Mouse (Mus musculus): ENCODE results near the gene Mfap3.

Gene Mfap3

DNA sequence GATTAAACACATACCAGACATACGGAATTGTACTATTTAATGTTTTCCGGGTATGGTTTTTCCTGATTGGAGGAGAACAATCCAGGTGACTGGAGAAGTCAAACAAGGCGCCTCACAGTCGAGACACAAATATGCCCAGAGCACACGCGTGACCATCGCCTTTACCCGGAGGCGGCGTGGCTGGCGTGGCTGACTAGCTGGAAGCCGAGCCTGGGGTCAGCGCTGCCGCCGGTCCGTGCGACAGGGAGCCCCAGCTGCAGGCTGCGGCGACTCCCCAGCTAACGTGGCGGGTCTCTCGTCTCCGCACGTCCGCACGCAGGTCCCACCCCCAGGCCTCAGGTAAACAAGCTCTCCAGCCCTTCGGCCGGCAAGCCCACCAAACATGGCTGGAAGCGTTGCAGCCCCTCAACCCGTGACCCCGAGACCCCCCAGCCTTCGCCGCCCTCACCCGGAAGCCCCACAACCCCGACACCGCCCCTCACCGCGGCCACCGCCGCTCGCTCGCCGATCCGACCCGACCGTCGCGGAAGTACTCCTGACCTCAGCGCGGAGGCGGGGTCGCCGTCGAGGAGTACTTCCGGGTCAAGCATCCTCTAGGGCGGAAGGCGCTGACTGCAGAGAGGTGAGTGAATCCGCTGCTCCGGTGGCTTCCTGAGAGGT lies at the start of gene Mfap3, which contains the start of gene Fam114a2:
Gene Mfap3 (plus strand): TSS at position 574 of the 660 bp plus-strand sequence.
Gene Fam114a2 (minus strand): TSS at position 527 of the 660 bp plus-strand sequence.
- peak; percentile 93 to 97 for DNase-seq (ENCODE audit: low spot score in 2 of 2)

GRCm38 (mm10) chr11:57468706-57469105 lies 49.8 kb upstream of the Mfap3 start:
- no peak for DNase-seq (ENCODE audit: low spot score in 2 of 2)

DNA sequence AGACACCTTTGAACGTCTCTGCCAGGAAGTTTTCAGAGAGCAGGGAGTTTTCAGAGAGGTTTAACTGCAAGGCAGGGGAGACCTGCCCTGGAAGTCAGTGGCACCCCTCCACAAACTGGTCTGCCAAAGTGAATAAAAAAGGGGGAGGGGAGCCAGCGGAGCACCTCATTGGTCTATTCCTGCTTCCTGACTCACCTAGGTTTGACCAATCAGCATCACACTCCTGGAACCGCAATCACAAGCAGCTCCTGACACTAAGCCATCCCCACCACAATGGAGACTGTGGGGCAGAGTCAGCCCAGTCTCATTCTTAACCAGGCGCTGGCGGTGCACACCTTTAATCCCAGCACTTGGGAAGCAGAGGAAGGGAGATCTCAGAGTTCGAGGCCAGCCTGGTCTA lies 48.4 kb upstream of the Mfap3 start:
- no peak for DNase-seq (ENCODE audit: low spot score in 2 of 2)

- no peak for DNase-seq (ENCODE audit: low spot score in 2 of 2)
These were observed 47.5 kb upstream of the Mfap3 start for GRCm38 (mm10) chr11:57470979-57471378.

DNA sequence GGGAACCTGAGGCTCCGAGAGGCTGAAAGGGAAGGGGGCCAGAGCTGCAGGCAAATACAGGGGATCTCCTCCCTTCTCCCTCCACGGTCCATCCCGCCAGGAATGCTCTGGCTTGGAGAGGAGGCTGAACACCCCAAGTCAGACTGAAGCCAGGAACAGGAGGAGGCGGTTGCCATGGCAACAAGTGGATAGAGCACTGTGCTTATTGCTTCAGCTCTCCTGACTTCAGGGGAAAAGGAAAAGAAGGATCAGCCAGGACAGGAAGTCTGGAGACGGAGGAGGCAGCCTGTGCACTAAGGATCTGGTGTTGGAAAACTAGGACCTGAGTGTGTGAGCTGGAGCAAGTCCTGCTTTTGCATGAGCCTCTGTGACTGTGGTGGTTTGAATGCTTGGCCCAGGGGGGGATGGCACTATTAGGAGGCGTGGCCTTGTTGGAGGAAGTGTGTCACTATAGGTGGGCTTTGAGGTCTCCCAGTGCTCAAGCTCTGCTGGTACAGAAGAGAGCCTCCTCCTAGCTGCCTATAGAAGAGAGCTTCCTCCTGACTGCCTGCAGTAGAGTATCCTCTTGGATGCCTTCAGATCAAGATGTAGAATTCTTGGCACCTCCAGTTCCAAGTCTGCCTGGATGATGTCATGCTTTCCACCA lies 44.0 kb upstream of the Mfap3 start:
- no peak for DNase-seq (ENCODE audit: low spot score in 2 of 2)

GRCm38 (mm10) chr11:57475119-57475518 lies 43.3 kb upstream of the Mfap3 start:
- peak in 1 of 2 experiments; percentile 36 for DNase-seq (ENCODE audit: low spot score in 2 of 2)

- no peak for DNase-seq (ENCODE audit: low spot score in 2 of 2)
These were observed 40.4 kb upstream of the Mfap3 start for GRCm38 (mm10) chr11:57478077-57478476.

DNA sequence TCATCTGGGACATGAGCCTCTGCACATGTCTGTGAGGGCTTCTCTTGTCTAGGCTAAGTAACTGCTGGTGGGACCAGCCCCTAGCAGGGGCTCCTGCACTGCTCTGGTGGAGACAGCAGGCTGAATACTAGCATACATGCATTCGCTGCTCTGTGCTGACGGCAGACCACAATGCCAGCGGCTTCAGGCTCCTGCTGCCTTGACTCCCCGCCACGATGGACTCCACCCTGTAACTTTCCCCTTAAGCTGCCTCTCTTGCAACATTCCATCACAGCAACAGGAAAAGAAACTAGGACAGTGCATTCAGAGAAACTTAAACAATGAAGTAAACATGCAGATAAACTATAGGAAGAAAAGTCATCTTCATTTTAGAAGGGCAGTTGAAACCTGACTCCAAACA lies 30.0 kb upstream of the Mfap3 start:
- DNase-seq (ENCODE audit: low spot score in 2 of 2) = no peak

GRCm38 (mm10) chr11:57496462-57497039 lies 21.9 kb upstream of the Mfap3 start:
- DNase-seq (ENCODE audit: low spot score in 2 of 2) = no peak

- DNase-seq (ENCODE audit: low spot score in 2 of 2) = no peak
These were observed 20.8 kb upstream of the Mfap3 start for GRCm38 (mm10) chr11:57497701-57498100.

GRCm38 (mm10) chr11:57498215-57498614 lies 20.2 kb upstream of the Mfap3 start:
- DNase-seq (ENCODE audit: low spot score in 2 of 2) = no peak

- DNase-seq (ENCODE audit: low spot score in 2 of 2) = no peak
These were observed 15.3 kb upstream of the Mfap3 start for GRCm38 (mm10) chr11:57503155-57503554.

- DNase-seq (ENCODE audit: low spot score in 2 of 2) = no peak
These were observed 11.6 kb upstream of the Mfap3 start for GRCm38 (mm10) chr11:57506899-57507298.

- no peak for DNase-seq (ENCODE audit: low spot score in 2 of 2)
These were observed 3.2 kb upstream of the Mfap3 start for GRCm38 (mm10) chr11:57515218-57515617.

- no peak for DNase-seq (ENCODE audit: low spot score in 2 of 2)
These were observed 1.5 kb upstream of the Mfap3 start for GRCm38 (mm10) chr11:57516946-57517441.

GRCm38 (mm10) chr11:57518751-57519148 lies 286 bp downstream of the Mfap3 start:
- DNase-seq (ENCODE audit: low spot score in 2 of 2) = no peak

GRCm38 (mm10) chr11:57519304-57519703 lies 840 bp downstream of the Mfap3 start:
- DNase-seq (ENCODE audit: low spot score in 2 of 2) = no peak

GRCm38 (mm10) chr11:57521206-57521605 lies 2.7 kb downstream of the Mfap3 start:
- DNase-seq (ENCODE audit: low spot score in 2 of 2) = no peak

- no peak for DNase-seq (ENCODE audit: low spot score in 2 of 2)
These were observed 3.6 kb downstream of the Mfap3 start for GRCm38 (mm10) chr11:57522046-57522445.

- no peak for DNase-seq (ENCODE audit: low spot score in 2 of 2)
These were observed 5.0 kb downstream of the Mfap3 start for GRCm38 (mm10) chr11:57523418-57523817.

DNA sequence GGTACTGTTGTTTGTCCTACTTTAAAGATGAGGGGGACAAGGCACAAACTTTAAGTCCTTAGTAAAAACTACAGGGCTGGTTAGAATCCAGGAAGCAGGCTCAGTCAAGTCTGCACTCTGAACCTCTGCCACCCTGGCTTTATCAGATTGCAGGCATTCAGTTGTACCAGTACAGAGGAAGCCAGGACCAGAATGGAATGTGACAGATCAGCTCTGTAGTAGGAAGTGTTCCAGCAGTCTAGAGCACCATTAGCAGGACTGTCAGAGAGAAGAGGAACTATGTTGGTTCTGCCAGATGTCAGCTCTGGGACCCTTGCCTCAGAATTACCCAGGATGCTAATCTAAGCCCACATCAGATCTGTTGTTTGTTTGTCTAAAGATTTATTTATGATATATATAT lies 6.1 kb downstream of the Mfap3 start:
- DNase-seq (ENCODE audit: low spot score in 2 of 2) = no peak

- DNase-seq (ENCODE audit: low spot score in 2 of 2) = no peak
These were observed 7.4 kb downstream of the Mfap3 start for GRCm38 (mm10) chr11:57525900-57526299.

DNA sequence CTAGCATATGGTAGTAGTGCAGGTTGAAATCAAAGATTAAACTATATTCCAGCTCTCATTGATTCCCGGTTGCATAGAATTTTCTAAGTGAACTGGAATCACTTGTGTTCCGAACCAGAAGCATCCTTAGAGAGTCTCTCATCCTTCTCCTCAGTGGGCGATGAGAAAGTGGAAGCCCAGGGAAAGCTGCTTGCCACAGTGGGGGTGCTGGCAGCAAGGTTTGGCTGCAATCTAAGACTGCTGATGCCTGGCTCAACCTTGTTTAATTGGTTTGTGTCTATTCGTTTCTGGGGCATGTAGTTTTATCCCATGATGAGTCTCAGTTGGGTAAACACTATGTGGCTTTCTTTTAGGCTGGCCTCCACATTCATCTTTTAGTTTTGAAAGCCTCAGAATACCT lies 9.0 kb downstream of the Mfap3 start:
- DNase-seq (ENCODE audit: low spot score in 2 of 2) = no peak

Data from thymus, postnatal 10 days (tissue).